15 mouse cellular contexts compared by ENCODE assay signal in genomic region chr1:190124961-190125739, GRCm38 (mm10). TPM values are rescaled to one million over a fixed set of nuclear protein-coding genes. Genes with fewer than 3 reads are reported as not detected.
A peak's percentile ranks its signal among the peaks of the same experiment; 100 is the strongest.
DNase-seq lines count a peak whose midpoint lies in the region; ATAC-seq and TF ChIP-seq lines count a peak whose summit lies in the region.
"Had no signal": no experiment of that assay in that cellular context is flagged by ENCODE, and none has a peak within 500 bp of the region (broad histone marks: within the 10 kb centered on the region; RNA-seq: fewer than 3 reads in every experiment).

No protein-coding gene starts in this region.

- H3K9ac ChIP-seq in hindbrain, embryonic 13.5 days: no peak overlapping the region
- H3K9ac ChIP-seq in hindbrain, postnatal 0 days (replicated peaks; ENCODE audit: low read length): no peak overlapping the region
- no peak overlapping the region for H3K9ac ChIP-seq in CH12.LX (ENCODE audit: insufficient read depth, low read depth)
- H3K9ac ChIP-seq in liver, embryonic 12.5 days: no peak overlapping the region
- H3K9ac ChIP-seq: forebrain, embryonic 13.5 days; limb, embryonic 15.5 days; midbrain, embryonic 13.5 days had no signal

- in situ Hi-C loops in CH12.LX (cut with MboI; ENCODE audit: low pct_ligation_motif_present, low pct_unique_long_range_greater_than_20kb, low sequenced_read_pairs): no loop called here

- no peak for TF ChIP-seq RAD21 in CH12.LX (IDR thresholded peaks at IDR 0.05; ENCODE audit: low read depth, low read length)

- H3K4me1 ChIP-seq in hindbrain, embryonic 13.5 days (replicated peaks): peaks cover 33% of the 10 kb centered on the region
- peaks cover 4% of the 10 kb centered on the region; the same call in 1 of the 2 replicates for H3K4me1 ChIP-seq in hindbrain, postnatal 0 days (ENCODE audit: insufficient read depth, low read length)
- H3K4me1 ChIP-seq in CH12.LX (ENCODE audit: control insufficient read depth in 1 of 2, insufficient read depth in 2 of 2): no peaks in the 10 kb centered on the region
- H3K4me1 ChIP-seq in liver, embryonic 12.5 days: peaks cover 5% of the 10 kb centered on the region
- H3K4me1 ChIP-seq: limb, embryonic 15.5 days had no signal

- TF ChIP-seq CTCF in hindbrain, postnatal 0 days (IDR thresholded peaks at IDR 0.05; ENCODE audit: low read depth): no peak
- no peak for TF ChIP-seq CTCF in CH12.LX (conservative IDR thresholded peaks at IDR 0.05 in 1 of 2, IDR thresholded peaks at IDR 0.05 in 1 of 2; ENCODE audit: low read depth in 2 of 2, low read length in 2 of 2)

- H3K9me3 ChIP-seq in hindbrain, embryonic 13.5 days: no peaks in the 10 kb centered on the region
- no peaks in the 10 kb centered on the region for H3K9me3 ChIP-seq in hindbrain, postnatal 0 days (ENCODE audit: low read length)
- H3K9me3 ChIP-seq in CH12.LX (replicated peaks; ENCODE audit: low read length): no peaks in the 10 kb centered on the region
- H3K9me3 ChIP-seq in liver, embryonic 12.5 days (replicated peaks): no peaks in the 10 kb centered on the region
- H3K9me3 ChIP-seq: forebrain, embryonic 13.5 days; limb, embryonic 15.5 days; midbrain, embryonic 13.5 days had no signal

- dilution Hi-C loops in CH12.LX (cut with MboI; ENCODE audit: extremely low pct_ligation_motif_present, extremely low pct_unique_long_range_greater_than_20kb, low sequenced_read_pairs): no loop called here

- H3K79me2 ChIP-seq in CH12.LX (replicated peaks; ENCODE audit: control insufficient read depth, extremely low read depth, insufficient read depth, poor library complexity, severe bottlenecking): no peaks in the 10 kb centered on the region

- no peak overlapping the region for H3K4me3 ChIP-seq in hindbrain, embryonic 13.5 days
- H3K4me3 ChIP-seq in hindbrain, postnatal 0 days (ENCODE audit: low read length): no peak overlapping the region
- no peak overlapping the region for H3K4me3 ChIP-seq in CH12.LX (replicated peaks in 1 of 3; ENCODE audit: low read depth in 2 of 3, low read length in 2 of 3, poor library complexity in 1 of 3)
- H3K4me3 ChIP-seq in liver, embryonic 12.5 days: no peak overlapping the region
- H3K4me3 ChIP-seq: forebrain, embryonic 13.5 days; limb, embryonic 15.5 days; midbrain, embryonic 13.5 days had no signal

- TF ChIP-seq EP300 in CH12.LX (IDR thresholded peaks at IDR 0.05; ENCODE audit: low read length): no peak

- DNase-seq in cerebellum, adult 9-10 months: no peak
- DNase-seq in hindbrain, postnatal 0 days (ENCODE audit: low spot score): no peak
- DNase-seq in CH12.LX (ENCODE audit: extremely low read depth): peak; percentile 24
- no peak for DNase-seq in layer of hippocampus, adult 9-10 months (ENCODE audit: low spot score)
- DNase-seq: right cerebral cortex, postnatal 14 days had no signal

- WGBS in hindbrain, embryonic 13.5 days: 91% methylated on average over 14 of the region's 14 CpGs
- WGBS in hindbrain, postnatal 0 days: 75% methylated on average over 14 of the region's 14 CpGs
- WGBS in liver, embryonic 12.5 days (ENCODE audit: insufficient replicate concordance): 56% methylated on average over 14 of the region's 14 CpGs

- no peak for TF ChIP-seq POLR2A in CH12.LX (IDR thresholded peaks at IDR 0.05; ENCODE audit: low read depth, low read length)

- no peak overlapping the region for H3K27ac ChIP-seq in hindbrain, embryonic 13.5 days
- H3K27ac ChIP-seq in hindbrain, postnatal 0 days: no peak overlapping the region
- H3K27ac ChIP-seq in CH12.LX (ENCODE audit: insufficient read depth, low read depth): no peak overlapping the region
- peak overlapping the region; percentile 40; the same call in 1 of the 2 replicates for H3K27ac ChIP-seq in liver, embryonic 12.5 days
- H3K27ac ChIP-seq: forebrain, embryonic 13.5 days; limb, embryonic 15.5 days; midbrain, embryonic 13.5 days had no signal

- H3K36me3 ChIP-seq in hindbrain, embryonic 13.5 days: peaks cover 18% of the 10 kb centered on the region
- H3K36me3 ChIP-seq in hindbrain, postnatal 0 days (ENCODE audit: insufficient read depth, low read length): no peaks in the 10 kb centered on the region
- no peaks in the 10 kb centered on the region for H3K36me3 ChIP-seq in CH12.LX (replicated peaks in 1 of 2; ENCODE audit: control insufficient read depth in 1 of 2, insufficient read depth in 1 of 2, low read length in 1 of 2)
- 0 out of 2 replicates have a peak, but pooled peaks cover 5% of the 10 kb centered on the region for H3K36me3 ChIP-seq in liver, embryonic 12.5 days
- H3K36me3 ChIP-seq: limb, embryonic 15.5 days had no signal

- H3K4me2 ChIP-seq in hindbrain, embryonic 13.5 days: no peak overlapping the region
- H3K4me2 ChIP-seq in hindbrain, postnatal 0 days (ENCODE audit: low read depth, low read length): no peak overlapping the region
- H3K4me2 ChIP-seq in CH12.LX (ENCODE audit: insufficient read depth, low read depth, poor library complexity, severe bottlenecking): no peak overlapping the region
- no peak overlapping the region for H3K4me2 ChIP-seq in liver, embryonic 12.5 days
- H3K4me2 ChIP-seq: forebrain, embryonic 13.5 days; limb, embryonic 15.5 days; midbrain, embryonic 13.5 days had no signal

- H3K27me3 ChIP-seq in hindbrain, embryonic 13.5 days: 0 out of 2 replicates have a peak, but pooled peaks cover 2% of the 10 kb centered on the region
- H3K27me3 ChIP-seq in hindbrain, postnatal 0 days (ENCODE audit: insufficient read depth, low read length): no peaks in the 10 kb centered on the region
- H3K27me3 ChIP-seq in CH12.LX (replicated peaks): peaks cover 35% of the 10 kb centered on the region
- no peaks in the 10 kb centered on the region for H3K27me3 ChIP-seq in liver, embryonic 12.5 days (replicated peaks)
- H3K27me3 ChIP-seq: limb, embryonic 15.5 days; midbrain, embryonic 13.5 days had no signal

- peak; percentile 43; the same call in 1 of the 2 replicates for ATAC-seq in cerebellum, adult (ENCODE audit: insufficient number of reproducible peaks, low FRiP score, low TSS enrichment)
- ATAC-seq in hindbrain, embryonic 13.5 days (ENCODE audit: low FRiP score): peak; percentile 56; the same call in 1 of the 2 replicates
- no peak for ATAC-seq in hindbrain, postnatal 0 days
- ATAC-seq in liver, embryonic 12.5 days: peak; percentile 63
- no peak; the same call in 1 of the 2 replicates for ATAC-seq in erythroid progenitor cell, adult 5-6 weeks (replicated peaks; ENCODE audit: low FRiP score, poor library complexity, severe bottlenecking)
- ATAC-seq: forebrain, embryonic 13.5 days; hindbrain, embryonic 16.5 days; midbrain, embryonic 13.5 days had no signal

TF ChIP-seq in CH12.LX, 34 proteins besides CTCF, POLR2A, EP300 and RAD21:
- TF ChIP-seq USF2 (conservative IDR thresholded peaks at IDR 0.05; ENCODE audit: low read depth, low read length) (no peak), RCOR1 (conservative IDR thresholded peaks at IDR 0.05; ENCODE audit: low read depth, low read length) (no peak), MEF2A (IDR thresholded peaks at IDR 0.05; ENCODE audit: borderline replicate concordance, low read depth, low read length) (no peak), JUN (IDR thresholded peaks at IDR 0.05; ENCODE audit: insufficient read depth, low read depth, low read length) (no peak), TCF12 (IDR thresholded peaks at IDR 0.05; ENCODE audit: low read depth, low read length) (no peak), ETS1 (conservative IDR thresholded peaks at IDR 0.05; ENCODE audit: low read depth, low read length) (no peak), MXI1 (IDR thresholded peaks at IDR 0.05; ENCODE audit: low read depth, low read length) (no peak), MAZ (IDR thresholded peaks at IDR 0.05; ENCODE audit: low read depth, low read length) (no peak), UBTF (IDR thresholded peaks at IDR 0.05; ENCODE audit: low read depth, low read length) (no peak), PAX5 (IDR thresholded peaks at IDR 0.05; ENCODE audit: low read length) (no peak), NELFE (IDR thresholded peaks at IDR 0.05; ENCODE audit: low read depth, low read length) (no peak), ZNF384 (IDR thresholded peaks at IDR 0.05; ENCODE audit: low read depth, low read length) (no peak), BHLHE40 (IDR thresholded peaks at IDR 0.05; ENCODE audit: low read depth, low read length) (no peak), ZC3H11A (IDR thresholded peaks at IDR 0.05; ENCODE audit: low read depth, low read length) (no peak), POLR2AphosphoS2 (IDR thresholded peaks at IDR 0.05; ENCODE audit: low read depth, low read length) (no peak), MYC (IDR thresholded peaks at IDR 0.05; ENCODE audit: low read depth, low read length) (no peak), MAX (IDR thresholded peaks at IDR 0.05; ENCODE audit: low read length) (no peak), ZMIZ1 (IDR thresholded peaks at IDR 0.05; ENCODE audit: low read depth, low read length) (no peak), HCFC1 (IDR thresholded peaks at IDR 0.05; ENCODE audit: low read depth, low read length) (no peak)

RNA-seq across cellular contexts. Expression of gene Prox1, which starts 45.4 kb away (rescaled TPM):
- polyA plus RNA-seq in hindbrain, embryonic 13.5 days (2015; fragmentation: Nextera tagmentation; extraction: Ambion mirVana): 7.8 and 8.8 TPM in 2 replicates
- 8.0 and 8.4 TPM in 2 replicates for total RNA-seq in hindbrain, postnatal 0 days (2014; rRNA removed)
- 3.8 and 3.9 TPM in 2 replicates for polyA plus RNA-seq in hindbrain, postnatal 0 days (2015; fragmentation: Nextera tagmentation; extraction: Ambion mirVana)
- total RNA-seq in CH12.LX (2012; rRNA removed) (0.04 TPM in 2 replicates), CH12.LX (2014; rRNA removed) (not detected in 2 replicates)
- polyA plus RNA-seq in CH12.LX (2012; ENCODE audit: insufficient read length, low read depth): 0.12 and 0.27 TPM in 2 replicates
- 7.6 TPM in 2 replicates for polyA plus RNA-seq in liver, embryonic 12.5 days (2016; fragmentation: Nextera tagmentation; extraction: Ambion mirVana)
- total RNA-seq in erythroid progenitor cell, adult 5-6 weeks (2015; ENCODE audit: low replicate concordance): not detected in 2 replicates
- not detected in 2 replicates for total RNA-seq in erythroid progenitor cell, adult 5-6 weeks (2017; ENCODE audit: low replicate concordance)
- total RNA-seq: MEL; neutrophil, adult 5-6 weeks had no signal

Comparison
In these comparisons a context has a peak if more than half of its experiments do, and no peak if none do; other contexts are left out.
1. ATAC-seq: peak in cerebellum, adult (single experiment), hindbrain, embryonic 13.5 days (single experiment) and liver, embryonic 12.5 days (single experiment); none in hindbrain, postnatal 0 days (single experiment) and erythroid progenitor cell, adult 5-6 weeks (single experiment).